Mouse (Mus musculus) urinary bladder, postnatal 14 days (tissue): Measurements from ENCODE around the gene Glis1.

Experiments
- DNase-seq: peaks from one replicate; pipeline ENCODE4 v3.0.0; 2021; ENCODE audit warnings: low spot score

Gene Glis1

GRCm38 (mm10) chr4:107624951-107625350 lies 190.6 kb downstream of the Glis1 start:
- no peak for DNase-seq

- DNase-seq: no peak
Measured at GRCm38 (mm10) chr4:107628226-107628625, 193.8 kb downstream of the Glis1 start.

GRCm38 (mm10) chr4:107628921-107629411 lies 194.6 kb downstream of the Glis1 start:
- DNase-seq: no peak

GRCm38 (mm10) chr4:107634631-107635030 lies 200.2 kb downstream of the Glis1 start:
- no peak for DNase-seq

GRCm38 (mm10) chr4:107636099-107636498 lies 201.7 kb downstream of the Glis1 start:
- DNase-seq: no peak

GRCm38 (mm10) chr4:107637670-107638069 lies 203.3 kb downstream of the Glis1 start:
- DNase-seq: peak; percentile 67

- DNase-seq: no peak
Measured at GRCm38 (mm10) chr4:107638303-107638702, 203.9 kb downstream of the Glis1 start.

GRCm38 (mm10) chr4:107641624-107642023 lies 207.2 kb downstream of the Glis1 start:
- no peak for DNase-seq

- no peak for DNase-seq
Measured at GRCm38 (mm10) chr4:107648959-107649485, 214.6 kb downstream of the Glis1 start.

GRCm38 (mm10) chr4:107651021-107651496 lies 216.7 kb downstream of the Glis1 start:
- no peak for DNase-seq

- DNase-seq: peak; percentile 82
Measured at GRCm38 (mm10) chr4:107652598-107653279, 218.3 kb downstream of the Glis1 start.

- no peak for DNase-seq
Measured at GRCm38 (mm10) chr4:107653280-107653643, 218.9 kb downstream of the Glis1 start.

- no peak for DNase-seq
Measured at GRCm38 (mm10) chr4:107660649-107661048, 226.3 kb downstream of the Glis1 start.

GRCm38 (mm10) chr4:107668514-107668913 lies 234.1 kb downstream of the Glis1 start:
- DNase-seq: no peak

GRCm38 (mm10) chr4:107670731-107671130 lies 236.3 kb downstream of the Glis1 start:
- no peak for DNase-seq

- DNase-seq: peak; percentile 80
Measured at GRCm38 (mm10) chr4:107673638-107674321, 239.4 kb downstream of the Glis1 start.

GRCm38 (mm10) chr4:107674322-107674644 lies 239.9 kb downstream of the Glis1 start:
- no peak for DNase-seq

GRCm38 (mm10) chr4:107675645-107676044 lies 241.3 kb downstream of the Glis1 start:
- DNase-seq: no peak

GRCm38 (mm10) chr4:107680311-107681098 lies 246.1 kb downstream of the Glis1 start:
- no peak for DNase-seq

GRCm38 (mm10) chr4:107681099-107681849 lies 246.9 kb downstream of the Glis1 start:
- no peak for DNase-seq

GRCm38 (mm10) chr4:107683006-107683756 lies 248.8 kb downstream of the Glis1 start:
- no peak for DNase-seq
